Mouse (Mus musculus) small intestine, adult 2 months (tissue): ENCODE measurements around the gene Apobec1. TPM values are rescaled to one million over a fixed set of nuclear protein-coding genes. Genes with fewer than 3 reads are reported as not detected.

Source experiments
- H3K27ac ChIP-seq: fragments of 200-500 bp; 2 replicates; pipeline ENCODE4 v1.5.1; 2012; ENCODE audit warnings: low read depth, low read length, control low read depth, inconsistent platforms; ENCODE audit not compliant: insufficient read depth
- H3K27me3 ChIP-seq: fragments of 200-500 bp; 2 replicates; pipeline ENCODE4 v1.6.1; 2012; ENCODE audit warnings: mild to moderate bottlenecking, moderate library complexity, low read length, inconsistent platforms; ENCODE audit not compliant: control insufficient read depth, insufficient read depth
- H3K36me3 ChIP-seq: fragments of 200-500 bp; 2 replicates; pipeline ENCODE4 v1.6.1; 2012; ENCODE audit warnings: mild to moderate bottlenecking, low read length, control low read depth, inconsistent platforms; ENCODE audit not compliant: control insufficient read depth, insufficient read depth
- H3K4me1 ChIP-seq: fragments of 200-500 bp; 2 replicates; pipeline ENCODE4 v1.6.1; 2012; ENCODE audit warnings: low read length, inconsistent platforms, mixed read lengths; ENCODE audit not compliant: control insufficient read depth, insufficient read depth, insufficient read length
- H3K4me3 ChIP-seq: fragments of 200-500 bp; 2 replicates; pipeline ENCODE4 v1.5.1; 2012; ENCODE audit warnings: low read depth, mild to moderate bottlenecking, control low read depth, inconsistent platforms, low read length, moderate library complexity
- CTCF ChIP-seq: fragments of 200-500 bp; IDR thresholded peaks from 2 replicates; pipeline ENCODE4 v1.5.1; 2012; ENCODE audit warnings: low read depth, mild to moderate bottlenecking, control low read depth, inconsistent platforms, low read length, moderate library complexity, mixed read lengths; ENCODE audit not compliant: insufficient replicate concordance, insufficient read length; ENCODE audit errors: extremely low read depth
- POLR2A ChIP-seq: fragments of 200-500 bp; IDR thresholded peaks from 2 replicates; pipeline ENCODE4 v1.6.1; 2012; ENCODE audit warnings: low read depth, mild to moderate bottlenecking, control low read depth, inconsistent platforms, low read length, moderate library complexity
- WGBS: fragments of 180-500 bp; shearing (Covaris S2); methylation state at CpG from one replicate; pipeline ENCODE4 v1.1.7; 2018; 5-methylcytosine and 5-hydroxymethylcytosine counted together
- polyA plus RNA-seq: library from polyadenylated mRNA; depleted of rRNA; stranded (reverse); fragments of >200 nt; gene quantifications from 2 replicates; pipeline ENCODE4 v1.2.3, GENCODE M21; 2012

The Apobec1 gene
- polyA plus RNA-seq, 1 experiment = 15.2 TPM

DNA sequence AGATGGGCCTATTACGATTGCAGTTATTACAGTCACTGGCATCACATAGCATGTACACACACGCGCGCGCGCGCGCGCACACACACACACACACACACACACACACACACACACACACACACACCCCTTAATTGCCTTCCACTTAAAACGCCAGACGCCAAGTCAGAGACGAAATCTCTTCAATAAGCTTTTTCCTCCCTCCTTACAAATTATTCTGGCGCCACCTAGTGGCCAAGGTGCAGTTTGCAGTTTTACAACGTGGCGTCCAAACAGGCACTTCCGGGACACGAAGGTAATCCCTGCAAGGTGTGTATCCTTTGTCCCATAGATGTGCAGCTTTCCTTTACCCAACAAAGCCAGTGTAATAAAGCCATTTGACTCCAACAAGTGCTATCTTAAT lies 41.8 kb downstream of the Apobec1 start:
- no peaks in the 10 kb centered on the region for H3K27me3 ChIP-seq
- 3% methylated on average over 17 of the region's 17 CpGs for WGBS
- TF ChIP-seq CTCF (peak; percentile 80; the same call in 1 of the 2 replicates), POLR2A (no peak)

DNA sequence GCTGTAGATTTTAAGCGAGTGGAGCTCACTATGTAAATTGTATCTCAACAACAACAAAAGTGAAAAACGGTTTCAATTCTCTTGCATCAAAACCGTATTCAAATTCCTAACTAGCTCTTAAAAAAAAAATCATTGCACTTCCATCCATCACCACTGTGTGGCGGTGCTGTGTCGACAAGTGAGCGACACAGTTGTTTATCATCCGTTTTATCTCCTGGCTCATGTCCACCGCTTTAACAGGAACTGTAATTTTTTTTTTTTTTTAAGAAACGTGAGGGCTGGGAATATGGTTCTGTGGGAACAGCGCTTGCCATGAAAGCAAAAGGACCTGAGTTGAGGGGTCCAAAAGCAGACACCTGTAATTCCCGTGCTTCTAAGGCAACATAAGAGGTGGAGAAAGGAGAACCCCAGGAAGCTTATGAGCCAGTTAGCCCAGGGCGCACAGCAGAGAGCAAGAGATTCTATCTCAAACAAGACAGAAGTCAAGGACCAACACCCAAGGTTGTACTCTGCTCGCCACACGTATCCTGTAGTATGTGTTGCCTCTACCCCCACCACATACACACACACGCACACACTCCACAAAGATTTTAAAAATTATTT lies 45.2 kb downstream of the Apobec1 start:
- 14% methylated on average over 15 of the region's 15 CpGs for WGBS
- no peak overlapping the region for H3K27ac ChIP-seq
- TF ChIP-seq CTCF (peak; percentile 54; the same call in 1 of the 2 replicates), POLR2A (no peak)

More for the DNA sequence above, 41.8 kb downstream of the Apobec1 start:
- no peak overlapping the region for H3K27ac ChIP-seq
- peak overlapping the region; percentile 30; the same call in 1 of the 2 replicates for H3K4me3 ChIP-seq
- H3K4me1 ChIP-seq = peaks cover 8% of the 10 kb centered on the region
- no peaks in the 10 kb centered on the region for H3K36me3 ChIP-seq

DNA sequence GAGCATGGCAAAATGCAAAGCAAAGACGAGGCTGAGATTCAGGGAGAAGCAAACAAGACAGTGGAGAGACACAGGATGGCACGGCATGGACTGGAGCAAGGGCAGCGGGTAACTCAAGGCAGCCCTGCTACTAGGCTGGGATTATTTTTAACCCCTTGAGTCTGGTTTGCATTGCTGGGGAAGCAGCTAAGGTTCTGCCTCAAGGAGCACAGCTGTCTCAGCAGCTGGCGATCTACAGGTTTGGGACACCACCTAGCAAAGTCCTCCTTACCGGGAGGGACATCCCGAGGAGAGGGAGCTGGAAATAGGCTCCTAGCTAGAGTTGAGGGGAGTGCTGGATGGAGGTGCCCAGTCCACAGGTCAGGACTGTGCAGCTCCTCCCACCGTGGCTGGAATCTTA lies 47.0 kb downstream of the Apobec1 start:
- WGBS = 29% methylated on average over 7 of the region's 7 CpGs
- Histone ChIP-seq H3K4me1 (peaks cover under 1% of the 10 kb centered on the region), H3K4me3 (no peak overlapping the region), H3K27me3 (no peaks in the 10 kb centered on the region), H3K36me3 (no peaks in the 10 kb centered on the region), H3K27ac (no peak overlapping the region)
- TF ChIP-seq CTCF (no peak), POLR2A (no peak)

More for the DNA sequence above, 45.2 kb downstream of the Apobec1 start:
- Histone ChIP-seq H3K27me3 (no peaks in the 10 kb centered on the region), H3K36me3 (no peaks in the 10 kb centered on the region), H3K4me1 (peaks cover 4% of the 10 kb centered on the region), H3K4me3 (no peak overlapping the region)

DNA sequence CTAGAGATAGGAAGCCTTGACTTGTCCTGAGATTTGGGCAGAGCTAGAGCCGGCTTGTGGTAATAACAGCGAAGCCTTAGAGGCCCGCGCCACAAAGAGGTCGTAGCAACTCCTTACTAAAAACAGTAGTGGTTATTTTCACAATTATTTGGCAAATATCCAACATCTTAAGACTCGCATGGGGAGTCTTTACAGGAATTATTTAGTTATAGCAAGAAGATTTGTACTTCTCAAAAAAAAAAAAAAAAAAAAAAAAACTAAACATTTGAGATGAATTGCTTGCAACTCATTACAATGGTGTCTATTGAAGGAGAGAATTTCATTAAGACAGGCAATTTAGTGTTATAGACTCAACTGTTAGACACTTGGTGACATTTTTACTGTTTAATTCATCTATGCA lies 48.1 kb downstream of the Apobec1 start:
- TF ChIP-seq POLR2A (no peak), CTCF (no peak)
- Histone ChIP-seq H3K36me3 (no peaks in the 10 kb centered on the region), H3K27ac (no peak overlapping the region), H3K4me1 (no peaks in the 10 kb centered on the region), H3K4me3 (no peak overlapping the region), H3K27me3 (no peaks in the 10 kb centered on the region)
- WGBS = 63% methylated on average over 6 of the region's 6 CpGs

GRCm38 (mm10) chr6:122553606-122554005 lies 48.6 kb downstream of the Apobec1 start, which contains the start of gene Aicda:
Gene Aicda, plus strand, starts transcription at chr6:122553801.
- Histone ChIP-seq H3K4me3 (no peak within 1 kb of the TSS), H3K36me3 (no peaks in the 10 kb centered on the region), H3K27ac (no peak within 1 kb of the TSS), H3K4me1 (no peaks in the 10 kb centered on the region), H3K27me3 (no peaks in the 10 kb centered on the region)
- WGBS = 55% methylated on average over 9 of the region's 9 CpGs
- TF ChIP-seq CTCF (no peak), POLR2A (no peak)

- H3K36me3 ChIP-seq = no peaks in the 10 kb centered on the region
- H3K27ac ChIP-seq = no peak overlapping the region
- no peaks in the 10 kb centered on the region for H3K27me3 ChIP-seq
- no peaks in the 10 kb centered on the region for H3K4me1 ChIP-seq
- H3K4me3 ChIP-seq = no peak overlapping the region
- no peak for TF ChIP-seq POLR2A
- TF ChIP-seq CTCF = no peak
- 60% methylated on average over 10 of the region's 10 CpGs for WGBS
Observed at GRCm38 (mm10) chr6:122545948-122546347, 56.3 kb downstream of the Apobec1 start.

DNA sequence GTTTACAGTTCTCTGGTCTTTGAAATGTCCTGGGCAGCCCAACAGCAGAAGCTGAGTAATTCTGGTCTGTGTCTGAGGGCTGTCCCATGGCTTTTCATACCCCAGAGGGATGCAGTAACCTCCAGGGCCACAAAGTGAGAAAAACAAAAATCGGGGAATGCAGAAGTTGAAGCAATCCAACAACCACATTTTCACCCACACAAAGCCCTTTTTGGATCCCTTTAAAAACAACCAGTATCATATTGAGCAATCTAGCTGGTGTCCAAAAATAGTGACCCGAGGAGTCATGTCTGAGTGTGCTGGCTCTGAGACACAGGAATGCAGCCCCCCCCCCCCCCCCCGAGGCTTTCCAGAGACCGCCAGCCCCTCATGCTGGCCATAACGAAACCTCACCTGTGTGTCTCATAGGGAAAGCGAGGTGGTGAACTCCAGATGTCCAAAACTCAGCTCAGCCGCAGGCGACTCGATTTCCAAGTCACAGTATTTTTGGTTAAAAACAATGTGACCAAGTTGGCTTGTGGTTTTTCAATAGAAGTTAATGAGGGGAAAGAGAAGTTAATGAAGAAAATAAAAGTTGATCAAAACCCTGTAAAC lies 56.9 kb downstream of the Apobec1 start:
- TF ChIP-seq POLR2A (no peak), CTCF (no peak)
- H3K4me3 ChIP-seq = no peak overlapping the region
- no peaks in the 10 kb centered on the region for H3K36me3 ChIP-seq
- no peak overlapping the region for H3K27ac ChIP-seq
- peaks cover 2% of the 10 kb centered on the region; the same call in 1 of the 2 replicates for H3K27me3 ChIP-seq
- 72% methylated on average over 9 of the region's 9 CpGs for WGBS
- H3K4me1 ChIP-seq = no peaks in the 10 kb centered on the region
